Mouse (Mus musculus): Measurements from ENCODE around the gene Dnajb1.
"Not testable (repeated sequence)": the region's sequence is repeated elsewhere in the genome, so short reads cannot be mapped to it uniquely, and the experiment has no call there.

- not testable (repeated sequence) for TF ChIP-seq CTCF, POLR2A (IDR thresholded peaks at IDR 0.05; ENCODE audit: insufficient read depth, low read depth, low read length)
Measured at GRCm38 (mm10) chr8:83595050-83595345, 13.0 kb upstream of the Dnajb1 start.
